Mouse (Mus musculus) ES-E14 (cell line): ENCODE data around the gene Ppp1r9a.

ENCODE experiments used
- CHD2 ChIP-seq: IDR thresholded peaks from 2 replicates; pipeline ENCODE4 v1.6.1; 2014; ENCODE audit warnings: mild to moderate bottlenecking, low read depth, low read length, inconsistent platforms
- ZNF384 ChIP-seq: IDR thresholded peaks from 2 replicates; pipeline ENCODE4 v1.6.1; 2012; ENCODE audit warnings: low read depth, low read length, inconsistent platforms

DNA sequence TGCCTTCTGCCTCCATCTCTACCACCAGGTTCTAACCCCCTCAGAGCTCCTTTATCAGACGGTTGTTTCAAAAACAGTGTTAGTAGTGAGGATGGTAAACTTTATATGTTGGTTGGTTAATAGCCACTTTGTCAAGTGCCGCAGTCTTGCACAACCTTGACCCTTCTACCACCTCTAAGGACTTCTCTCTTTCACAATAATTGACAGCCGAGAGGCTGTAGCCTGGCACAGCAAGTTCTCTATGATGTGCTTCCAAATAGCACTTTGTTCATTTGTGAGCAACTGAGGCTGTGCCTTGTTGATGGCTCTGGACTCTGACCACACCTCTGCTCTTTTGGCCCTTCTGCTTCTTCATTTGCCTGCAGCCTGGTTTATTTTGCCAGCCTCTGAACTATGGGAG, 297.2 kb downstream of the Ppp1r9a start:
- no peak for TF ChIP-seq CHD2
- no peak for TF ChIP-seq ZNF384
